In the genomic region with DNA sequence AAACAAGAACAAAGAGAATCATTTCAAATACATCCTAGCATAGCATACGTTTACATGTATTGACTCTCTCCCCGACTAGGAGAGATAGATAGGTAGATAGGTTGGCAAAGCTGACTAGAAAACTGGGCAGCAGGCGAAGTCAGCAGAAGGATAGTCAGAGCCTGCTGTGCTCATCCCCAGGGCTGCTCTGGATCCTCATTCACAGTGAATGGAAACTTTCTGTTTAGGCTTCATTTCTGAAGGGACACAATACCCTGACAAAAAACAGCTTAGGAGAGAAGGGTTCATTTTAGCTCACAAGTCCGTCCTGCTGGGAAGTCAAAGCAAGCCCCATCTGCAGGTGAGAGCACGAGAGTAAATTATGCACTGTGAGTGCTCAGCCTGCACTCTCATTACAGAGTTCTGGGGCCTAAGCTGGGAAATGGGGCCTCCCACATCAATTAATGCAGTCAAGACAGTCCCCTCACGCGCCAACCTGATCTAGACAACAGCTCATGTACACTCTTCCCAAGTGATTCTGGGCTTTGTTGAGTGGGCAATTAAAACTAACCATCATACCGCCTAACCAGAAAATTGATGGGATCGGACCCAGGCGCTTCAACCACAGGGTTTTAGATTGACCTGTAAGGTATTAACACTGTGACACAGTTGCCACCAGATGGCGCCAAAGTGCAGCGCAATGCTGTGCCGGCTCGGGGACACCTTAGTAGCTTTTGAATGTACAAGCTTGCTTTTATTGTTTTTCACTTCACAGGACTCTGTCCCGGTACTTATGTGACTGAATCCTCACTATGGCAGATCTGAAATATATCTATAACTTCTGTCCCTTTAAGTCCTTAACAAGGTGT, we compare ENCODE assay signal across 7 mouse cellular contexts. TPM values are rescaled to one million over a fixed set of nuclear protein-coding genes. Genes with fewer than 3 reads are reported as not detected.
DNase-seq lines count a peak whose midpoint lies in the region; ATAC-seq and TF ChIP-seq lines count a peak whose summit lies in the region.

No protein-coding gene starts in this region.

- H3K9ac ChIP-seq in midbrain, embryonic 12.5 days (replicated peaks): no peak overlapping the region

- no peak overlapping the region; the same call in 1 of the 2 replicates for H3K27ac ChIP-seq in midbrain, embryonic 12.5 days (replicated peaks)
- H3K27ac ChIP-seq in small intestine, adult 2 months (ENCODE audit: insufficient read depth, low read depth, low read length): no peak overlapping the region

- no peak overlapping the region for H3K4me3 ChIP-seq in midbrain, embryonic 12.5 days
- no peak overlapping the region for H3K4me3 ChIP-seq in small intestine, adult 2 months (ENCODE audit: low read depth, low read length)

- H3K27me3 ChIP-seq in midbrain, embryonic 12.5 days: no peaks in the 10 kb centered on the region
- H3K27me3 ChIP-seq in small intestine, adult 2 months (ENCODE audit: control insufficient read depth, insufficient read depth, low read length): no peaks in the 10 kb centered on the region

- H3K4me1 ChIP-seq in midbrain, embryonic 12.5 days: no peaks in the 10 kb centered on the region
- H3K4me1 ChIP-seq in small intestine, adult 2 months (ENCODE audit: control insufficient read depth, insufficient read depth, insufficient read length, low read length): 0 out of 2 replicates have a peak, but pooled peaks cover 2% of the 10 kb centered on the region

- peak; percentile 98 for ATAC-seq in granulocyte monocyte progenitor cell, adult 5-6 weeks (replicated peaks; ENCODE audit: poor library complexity, severe bottlenecking)
- peak; percentile 93 for ATAC-seq in midbrain, embryonic 12.5 days (ENCODE audit: low FRiP score, low read depth)

- no peak overlapping the region for H3K4me2 ChIP-seq in midbrain, embryonic 12.5 days (replicated peaks)

- no peak for TF ChIP-seq POLR2A in small intestine, adult 2 months (IDR thresholded peaks at IDR 0.05; ENCODE audit: low read depth, low read length)

- peak; percentile 88 for DNase-seq in adrenal gland, postnatal 10 days
- DNase-seq in embryo, embryonic 9.5 days (ENCODE audit: extremely low spot score): peak; percentile 77
- peak; percentile 35 for DNase-seq in kidney, adult 11 months
- DNase-seq in left cerebral cortex, postnatal 4 days: peak; percentile 88

- no peaks in the 10 kb centered on the region for H3K9me3 ChIP-seq in midbrain, embryonic 12.5 days

- 19% methylated on average over 15 of the region's 15 CpGs for WGBS in midbrain, embryonic 12.5 days
- WGBS in small intestine, adult 2 months: 23% methylated on average over 15 of the region's 15 CpGs

- intact Hi-C loops in left cerebral cortex, postnatal 4 days (cut with DNase I): loop anchor here (2.0 to 10.0 kb wide), 2 partner anchors 153 to 753 kb away; partner anchors contain the start of gene Klf5

- peaks cover 9% of the 10 kb centered on the region; the same call in 1 of the 2 replicates for H3K36me3 ChIP-seq in midbrain, embryonic 12.5 days
- H3K36me3 ChIP-seq in small intestine, adult 2 months (ENCODE audit: control insufficient read depth, insufficient read depth, low read length): peaks cover 6% of the 10 kb centered on the region

- TF ChIP-seq CTCF in small intestine, adult 2 months (IDR thresholded peaks at IDR 0.05; ENCODE audit: extremely low read depth, insufficient read length, insufficient replicate concordance, low read depth, low read length): peak; percentile 98

RNA-seq across cellular contexts. Expression of gene Dis3, which starts 42.4 kb away (rescaled TPM):
- total RNA-seq in adrenal gland, postnatal 10 days (2021): 10 to 100 TPM; 21.2 to 28.5 TPM
- total RNA-seq in granulocyte monocyte progenitor cell, adult 5-6 weeks (2014; fragmentation: Nextera tagmentation): 33.9 and 35.4 TPM in 2 replicates
- total RNA-seq in granulocyte monocyte progenitor cell, adult 5-6 weeks (2017): 61.3 and 66.4 TPM in 2 replicates
- total RNA-seq in left cerebral cortex, postnatal 4 days (2021): 10 to 100 TPM; 38.7 to 39.7 TPM
- polyA plus RNA-seq in midbrain, embryonic 12.5 days (2016; fragmentation: Nextera tagmentation; extraction: Ambion mirVana): 40.3 and 41.2 TPM in 2 replicates
- 1.3 and 2.5 TPM in 2 replicates for polyA plus RNA-seq in small intestine, adult 2 months (2012; rRNA removed)

RNA-seq across cellular contexts. Expression of gene Pibf1, which starts 42.8 kb away (rescaled TPM):
- total RNA-seq in adrenal gland, postnatal 10 days (2021): 10 to 100 TPM in 1 of 2 experiments, 1 to 10 TPM in 1; 9.5 to 11.8 TPM
- 15.2 and 28.1 TPM in 2 replicates for total RNA-seq in granulocyte monocyte progenitor cell, adult 5-6 weeks (2014; fragmentation: Nextera tagmentation)
- 31.3 and 41.3 TPM in 2 replicates for total RNA-seq in granulocyte monocyte progenitor cell, adult 5-6 weeks (2017)
- total RNA-seq in left cerebral cortex, postnatal 4 days (2021): 10 to 100 TPM; 14.6 to 15.0 TPM
- polyA plus RNA-seq in midbrain, embryonic 12.5 days (2016; fragmentation: Nextera tagmentation; extraction: Ambion mirVana): 24.5 and 26.3 TPM in 2 replicates
- polyA plus RNA-seq in small intestine, adult 2 months (2012; rRNA removed): 0.10 and 0.65 TPM in 2 replicates

Comparison
In these comparisons a context has a peak if more than half of its experiments do, and no peak if none do; other contexts are left out.
1. DNase-seq: peak in every context shown above with its lines; median percentile 88 in adrenal gland, postnatal 10 days; 88 in left cerebral cortex, postnatal 4 days; 77 in embryo, embryonic 9.5 days; 35 in kidney, adult 11 months.